Mouse (Mus musculus) kidney, postnatal 36 days (tissue): Measurements from ENCODE around the gene Rasd1.

Experiments used
- DNase-seq, 2 experiments: peaks; one replicate each; pipeline ENCODE4 v3.0.0; 2021 to 2022; ENCODE audit warnings: mixed read lengths in 2 of 2

Rasd1 gene

GRCm38 (mm10) chr11:59964818-59965217 lies at the start of gene Rasd1:
Gene Rasd1, minus strand, starts transcription at chr11:59964944.
- peak; percentile 93 to 95 for DNase-seq

- no peak for DNase-seq
Measured at GRCm38 (mm10) chr11:60011516-60011915, 46.8 kb upstream of the Rasd1 start.

GRCm38 (mm10) chr11:60009451-60009850 lies 44.7 kb upstream of the Rasd1 start:
- DNase-seq, result no peak

- no peak for DNase-seq
Measured at GRCm38 (mm10) chr11:60005866-60006265, 41.1 kb upstream of the Rasd1 start.

- no peak for DNase-seq
Measured at GRCm38 (mm10) chr11:60004716-60005115, 40.0 kb upstream of the Rasd1 start.

GRCm38 (mm10) chr11:60003811-60004210 lies 39.1 kb upstream of the Rasd1 start:
- DNase-seq, result no peak

GRCm38 (mm10) chr11:60001231-60001980 lies 36.7 kb upstream of the Rasd1 start:
- DNase-seq, result no peak

- no peak for DNase-seq
Measured at GRCm38 (mm10) chr11:59994318-59994717, 29.6 kb upstream of the Rasd1 start.

- peak; percentile 18 to 27 for DNase-seq
Measured at GRCm38 (mm10) chr11:59991365-59991764, 26.6 kb upstream of the Rasd1 start.

- no peak for DNase-seq
Measured at GRCm38 (mm10) chr11:59989406-59989805, 24.7 kb upstream of the Rasd1 start.

- peak; percentile 36 to 65 for DNase-seq
Measured at GRCm38 (mm10) chr11:59977831-59978230, 13.1 kb upstream of the Rasd1 start.

- no peak for DNase-seq
Measured at GRCm38 (mm10) chr11:59975241-59975640, 10.5 kb upstream of the Rasd1 start.

- DNase-seq, result peak in 1 of 2 experiments; percentile 18
Measured at GRCm38 (mm10) chr11:59973389-59973788, 8.6 kb upstream of the Rasd1 start.

- no peak for DNase-seq
Measured at GRCm38 (mm10) chr11:59971691-59972090, 6.9 kb upstream of the Rasd1 start.

- DNase-seq, result no peak
Measured at GRCm38 (mm10) chr11:59970780-59971179, 6.0 kb upstream of the Rasd1 start.

- no peak for DNase-seq
Measured at GRCm38 (mm10) chr11:59967765-59968164, 3.0 kb upstream of the Rasd1 start.

GRCm38 (mm10) chr11:59966102-59966483 lies 1.3 kb upstream of the Rasd1 start:
- no peak for DNase-seq

GRCm38 (mm10) chr11:59965227-59966101 lies 720 bp upstream of the Rasd1 start:
- peak; percentile 83 to 92 for DNase-seq

- DNase-seq, result peak in 1 of 2 experiments; percentile 48
Measured at GRCm38 (mm10) chr11:59964163-59964758, 483 bp downstream of the Rasd1 start.

- peak in 1 of 2 experiments; percentile 29 for DNase-seq
Measured at GRCm38 (mm10) chr11:59963364-59964162, 1.2 kb downstream of the Rasd1 start.

- DNase-seq, result no peak
Measured at GRCm38 (mm10) chr11:59962590-59962989, 2.2 kb downstream of the Rasd1 start.

- DNase-seq, result no peak
Measured at GRCm38 (mm10) chr11:59961338-59961875, 3.3 kb downstream of the Rasd1 start.
